Comparison of ENCODE assay signal across 26 mouse cellular contexts in the genomic region with DNA sequence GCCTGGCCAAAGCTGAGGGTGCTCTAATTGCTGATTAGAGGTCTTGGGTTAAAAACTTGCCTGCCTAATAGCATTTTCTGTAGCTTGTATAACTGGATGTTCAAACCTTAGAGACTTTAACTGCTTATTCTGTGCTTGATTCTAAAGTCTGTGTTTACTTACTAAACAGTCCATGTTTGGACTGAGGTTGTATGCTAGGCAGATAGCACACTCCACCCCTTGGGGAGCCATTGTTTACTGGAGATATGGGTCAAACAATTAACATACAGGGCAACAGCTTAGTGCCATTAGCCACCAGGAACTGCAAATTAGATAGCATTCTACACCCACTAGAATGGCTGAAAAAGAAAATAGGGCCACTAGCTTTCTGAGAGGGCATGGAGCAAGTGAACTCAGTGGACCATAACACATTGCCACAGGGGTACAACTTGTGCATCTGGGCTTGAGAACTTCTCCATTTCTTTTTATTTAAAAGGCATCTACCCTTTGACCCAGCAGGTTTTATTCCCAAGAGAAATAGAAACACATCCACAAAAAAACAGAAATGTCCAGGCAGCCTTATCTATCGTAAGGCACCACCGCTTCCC. TPM values are rescaled to one million over a fixed set of nuclear protein-coding genes. Genes with fewer than 3 reads are reported as not detected.
A peak's percentile ranks its signal among the peaks of the same experiment; 100 is the strongest.
DNase-seq lines count a peak whose midpoint lies in the region; ATAC-seq lines count a peak whose summit lies in the region.
"Had no signal": no experiment of that assay in that cellular context is flagged by ENCODE, and none has a peak within 500 bp of the region (broad histone marks: within the 10 kb centered on the region; RNA-seq: fewer than 3 reads in every experiment).

No protein-coding gene starts in this region.

- H3K27ac ChIP-seq in liver, embryonic 16.5 days (ENCODE audit: low read length): peak overlapping the region; percentile 46; the same call in 1 of the 2 replicates
- no peak overlapping the region for H3K27ac ChIP-seq in liver, embryonic 12.5 days
- H3K27ac ChIP-seq in stomach, embryonic 14.5 days (ENCODE audit: low read length): peak overlapping the region; percentile 48; the same call in 1 of the 2 replicates
- H3K27ac ChIP-seq: forebrain, embryonic 13.5 days; kidney, postnatal 0 days; limb, embryonic 10.5 days; limb, embryonic 15.5 days; neural tube, embryonic 15.5 days had no signal

- H3K27me3 ChIP-seq in liver, embryonic 16.5 days (ENCODE audit: control insufficient read depth, insufficient read depth, low read depth, low read length): no peaks in the 10 kb centered on the region
- 0 out of 2 replicates have a peak, but pooled peaks cover 4% of the 10 kb centered on the region for H3K27me3 ChIP-seq in liver, embryonic 12.5 days (replicated peaks)
- H3K27me3 ChIP-seq in stomach, embryonic 14.5 days (ENCODE audit: control insufficient read depth, insufficient read depth, low read length): no peaks in the 10 kb centered on the region
- H3K27me3 ChIP-seq: forebrain, embryonic 13.5 days; limb, embryonic 15.5 days had no signal

- DNase-seq in kidney, adult 9 months: peak; percentile 46
- DNase-seq in kidney, postnatal 4 days: no peak
- DNase-seq in embryo, embryonic 10.5 days (ENCODE audit: low spot score): no peak
- DNase-seq: adrenal gland, postnatal 25 days; B cell, adult 2 months; cerebellum, adult 18-20 months; cerebellum, postnatal 14 days; gastrocnemius, postnatal 10 days; heart, postnatal 14 days; lung, embryonic 14.5 days; lung, postnatal 14 days; midbrain, embryonic 14.5 days; right cerebral cortex, adult 18-20 months; right cerebral cortex, postnatal 4 days; thymus, adult 2 months; thymus, postnatal 36 days had no signal

- WGBS in liver, embryonic 16.5 days (ENCODE audit: insufficient replicate concordance): 57% methylated on average over 2 of the region's 2 CpGs
- WGBS in liver, embryonic 12.5 days (ENCODE audit: insufficient replicate concordance): 62% methylated on average over 2 of the region's 2 CpGs
- WGBS in stomach, embryonic 14.5 days: 74% methylated on average over 2 of the region's 2 CpGs

- peak; percentile 73 for ATAC-seq in liver, embryonic 16.5 days (ENCODE audit: low read depth)
- ATAC-seq in liver, embryonic 12.5 days: no peak
- peak; percentile 47; the same call in 1 of the 2 replicates for ATAC-seq in stomach, embryonic 14.5 days (ENCODE audit: insufficient number of reproducible peaks, insufficient read depth, low FRiP score, low read depth)
- no peak for ATAC-seq in monocyte, adult 5-6 weeks (replicated peaks; ENCODE audit: insufficient number of reproducible peaks, low FRiP score, low TSS enrichment, poor library complexity, severe bottlenecking)
- ATAC-seq: forebrain, embryonic 13.5 days; hindbrain, embryonic 16.5 days had no signal

- no peak overlapping the region for H3K4me2 ChIP-seq in liver, embryonic 16.5 days (ENCODE audit: low read depth, low read length)
- H3K4me2 ChIP-seq in liver, embryonic 12.5 days: no peak overlapping the region
- no peak overlapping the region for H3K4me2 ChIP-seq in stomach, embryonic 14.5 days (replicated peaks; ENCODE audit: low read depth, low read length)
- H3K4me2 ChIP-seq: forebrain, embryonic 13.5 days; limb, embryonic 15.5 days; lung, embryonic 14.5 days; neural tube, embryonic 15.5 days had no signal

- H3K4me1 ChIP-seq in liver, embryonic 16.5 days (ENCODE audit: control insufficient read depth, low read depth, low read length): no peaks in the 10 kb centered on the region; the same call in 1 of the 2 replicates
- no peaks in the 10 kb centered on the region; the same call in 1 of the 2 replicates for H3K4me1 ChIP-seq in liver, embryonic 12.5 days
- H3K4me1 ChIP-seq in stomach, embryonic 14.5 days (ENCODE audit: control insufficient read depth, insufficient read depth, low read length): no peaks in the 10 kb centered on the region
- H3K4me1 ChIP-seq: limb, embryonic 10.5 days; limb, embryonic 15.5 days; neural tube, embryonic 15.5 days had no signal

- no peak overlapping the region for H3K4me3 ChIP-seq in liver, embryonic 16.5 days (ENCODE audit: low read depth, low read length)
- H3K4me3 ChIP-seq in liver, embryonic 12.5 days: no peak overlapping the region
- no peak overlapping the region for H3K4me3 ChIP-seq in stomach, embryonic 14.5 days (ENCODE audit: low read depth, low read length)
- H3K4me3 ChIP-seq: forebrain, embryonic 13.5 days; limb, embryonic 10.5 days; limb, embryonic 15.5 days; neural tube, embryonic 15.5 days had no signal

- no peaks in the 10 kb centered on the region for H3K9me3 ChIP-seq in liver, embryonic 16.5 days (replicated peaks; ENCODE audit: control insufficient read depth, low read length)
- H3K9me3 ChIP-seq in liver, embryonic 12.5 days (replicated peaks): no peaks in the 10 kb centered on the region
- H3K9me3 ChIP-seq in stomach, embryonic 14.5 days (ENCODE audit: control insufficient read depth, low read depth, low read length): no peaks in the 10 kb centered on the region
- H3K9me3 ChIP-seq: forebrain, embryonic 13.5 days; limb, embryonic 10.5 days; limb, embryonic 15.5 days; neural tube, embryonic 15.5 days had no signal

- no peaks in the 10 kb centered on the region for H3K36me3 ChIP-seq in liver, embryonic 16.5 days (ENCODE audit: control insufficient read depth, insufficient read depth)
- H3K36me3 ChIP-seq in liver, embryonic 12.5 days: no peaks in the 10 kb centered on the region
- H3K36me3 ChIP-seq in stomach, embryonic 14.5 days (ENCODE audit: control insufficient read depth, insufficient read depth, low read length): no peaks in the 10 kb centered on the region
- H3K36me3 ChIP-seq: limb, embryonic 10.5 days; limb, embryonic 15.5 days; neural tube, embryonic 15.5 days had no signal

- no peak overlapping the region for H3K9ac ChIP-seq in liver, embryonic 16.5 days (ENCODE audit: low read depth, low read length)
- no peak overlapping the region for H3K9ac ChIP-seq in liver, embryonic 12.5 days
- H3K9ac ChIP-seq in stomach, embryonic 14.5 days (replicated peaks; ENCODE audit: low read depth, low read length): no peak overlapping the region
- H3K9ac ChIP-seq: forebrain, embryonic 13.5 days; limb, embryonic 15.5 days; lung, embryonic 14.5 days; neural tube, embryonic 15.5 days had no signal

RNA-seq across cellular contexts. Expression of gene Bace2, which starts 41.5 kb away (rescaled TPM):
- 6.7 and 8.4 TPM in 2 replicates for polyA plus RNA-seq in liver, embryonic 16.5 days (2015; fragmentation: Nextera tagmentation; extraction: Ambion mirVana)
- polyA plus RNA-seq in liver, embryonic 12.5 days (2016; fragmentation: Nextera tagmentation; extraction: Ambion mirVana): 4.3 and 7.0 TPM in 2 replicates
- 89.0 and 110 TPM in 2 replicates for polyA plus RNA-seq in stomach, embryonic 14.5 days (2014; fragmentation: Nextera tagmentation; extraction: Ambion mirVana)
- 0.21 TPM in 1 of 3 replicates, not detected in the others for total RNA-seq in monocyte, adult 5-6 weeks (2017)

Comparison
In these comparisons a context has a peak if more than half of its experiments do, and no peak if none do; other contexts are left out.
1. ATAC-seq: peak in liver, embryonic 16.5 days (single experiment) and stomach, embryonic 14.5 days (single experiment); none in liver, embryonic 12.5 days (single experiment) and monocyte, adult 5-6 weeks (single experiment).